Mouse (Mus musculus) brain, embryonic 14.5 days (tissue): ENCODE results near the gene Tlk2.

Experiments
- CTCF ChIP-seq: fragments of 200-500 bp; IDR thresholded peaks from 2 replicates; pipeline ENCODE4 v1.5.1; 2012; ENCODE audit warnings: inconsistent platforms, mild to moderate bottlenecking, moderate library complexity, borderline replicate concordance; ENCODE audit not compliant: insufficient read depth, insufficient read length; ENCODE audit errors: extremely low read depth
- POLR2A ChIP-seq: fragments of 200-500 bp; IDR thresholded peaks from 2 replicates; pipeline ENCODE4 v1.6.1; 2012; ENCODE audit warnings: mild to moderate bottlenecking, inconsistent platforms, borderline replicate concordance; ENCODE audit not compliant: poor library complexity, insufficient read depth, insufficient read length, severe bottlenecking; ENCODE audit errors: extremely low read depth

DNA sequence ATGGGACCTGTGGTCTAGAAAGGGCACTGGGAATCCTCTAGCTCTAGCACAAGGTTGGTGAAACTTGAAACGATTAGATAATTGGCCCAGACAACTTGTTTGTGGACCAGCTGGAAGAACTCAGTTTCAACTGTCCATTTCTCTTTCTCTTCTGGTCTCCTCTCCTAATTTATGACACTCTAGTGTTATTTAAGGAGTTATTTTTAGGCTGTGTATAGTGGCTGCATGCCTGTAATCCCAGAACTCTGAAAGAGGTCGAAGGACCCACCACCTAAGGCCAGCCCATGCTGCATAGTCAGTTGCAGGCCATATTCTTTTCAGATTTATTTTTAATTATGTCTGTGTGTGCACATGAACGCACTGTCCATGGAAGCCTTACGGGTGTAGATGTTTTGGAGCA, 916 bp downstream of the Tlk2 start:
- TF ChIP-seq POLR2A = no peak
- no peak for TF ChIP-seq CTCF
